Mouse (Mus musculus): ENCODE measurements around the gene Tub.

The Tub gene

GRCm38 (mm10) chr7:108950312-108950761 is at the start of gene Tub:
Gene Tub (plus strand): TSS chr7:108950338.
- CTCF ChIA-PET = no interaction called here

- CTCF ChIA-PET = no interaction called here
These were observed 46.2 kb upstream of the Tub start for GRCm38 (mm10) chr7:108903969-108904368.

- CTCF ChIA-PET = no interaction called here
These were observed 23.1 kb upstream of the Tub start for GRCm38 (mm10) chr7:108927043-108927442.

- CTCF ChIA-PET = no interaction called here
These were observed 21.6 kb upstream of the Tub start for GRCm38 (mm10) chr7:108928280-108929188.

- CTCF ChIA-PET = interaction anchor here (0.6 kb wide), 1 partner anchor 11 kb away, joined by 3 read pairs; no protein-coding TSS in a partner anchor
These were observed 20.3 kb upstream of the Tub start, which contains the start of gene Nlrp10 for GRCm38 (mm10) chr7:108929726-108930393. Gene Nlrp10 (minus strand): TSS chr7:108930178.

- CTCF ChIA-PET = no interaction called here
These were observed 16.1 kb upstream of the Tub start, which contains the start of gene Eif3f for GRCm38 (mm10) chr7:108933794-108934731. Gene Eif3f (plus strand): TSS chr7:108934417.

- CTCF ChIA-PET = no interaction called here
These were observed 15.3 kb upstream of the Tub start for GRCm38 (mm10) chr7:108934836-108935235.

- CTCF ChIA-PET = no interaction called here
These were observed 14.7 kb upstream of the Tub start for GRCm38 (mm10) chr7:108935411-108935810.

GRCm38 (mm10) chr7:108936591-108936990 is 13.5 kb upstream of the Tub start:
- CTCF ChIA-PET = no interaction called here

GRCm38 (mm10) chr7:108941466-108941865 is 8.7 kb upstream of the Tub start:
- CTCF ChIA-PET = interaction anchor here (0.7 kb wide), 1 partner anchor 11 kb away, joined by 3 read pairs; no protein-coding TSS in a partner anchor

- CTCF ChIA-PET = no interaction called here
These were observed 6.1 kb upstream of the Tub start for GRCm38 (mm10) chr7:108944002-108944401.

- CTCF ChIA-PET = no interaction called here
These were observed 1.5 kb upstream of the Tub start for GRCm38 (mm10) chr7:108948611-108949010.

- CTCF ChIA-PET = no interaction called here
These were observed 837 bp upstream of the Tub start for GRCm38 (mm10) chr7:108949301-108949700.

- CTCF ChIA-PET = no interaction called here
These were observed 709 bp downstream of the Tub start for GRCm38 (mm10) chr7:108950762-108951331.

GRCm38 (mm10) chr7:108952801-108953200 is 2.7 kb downstream of the Tub start:
- CTCF ChIA-PET = no interaction called here

- CTCF ChIA-PET = interaction anchor here (0.7 kb wide), 1 partner anchor 1231 kb away, joined by 3 read pairs; no protein-coding TSS in a partner anchor
These were observed 4.0 kb downstream of the Tub start for GRCm38 (mm10) chr7:108954185-108954584.

- CTCF ChIA-PET = no interaction called here
These were observed 7.6 kb downstream of the Tub start for GRCm38 (mm10) chr7:108957734-108958133.

- CTCF ChIA-PET = no interaction called here
These were observed 15.8 kb downstream of the Tub start for GRCm38 (mm10) chr7:108965968-108966367.

- CTCF ChIA-PET = no interaction called here
These were observed 16.7 kb downstream of the Tub start for GRCm38 (mm10) chr7:108966742-108967362.

GRCm38 (mm10) chr7:108968201-108968600 is 18.1 kb downstream of the Tub start:
- CTCF ChIA-PET = interaction anchor here (0.7 kb wide), 1 partner anchor 43 kb away, joined by 5 read pairs; no protein-coding TSS in a partner anchor

- CTCF ChIA-PET = no interaction called here
These were observed 22.1 kb downstream of the Tub start for GRCm38 (mm10) chr7:108972273-108972672.
